Comparison of ENCODE assay signal across 10 mouse cellular contexts in the genomic region with DNA sequence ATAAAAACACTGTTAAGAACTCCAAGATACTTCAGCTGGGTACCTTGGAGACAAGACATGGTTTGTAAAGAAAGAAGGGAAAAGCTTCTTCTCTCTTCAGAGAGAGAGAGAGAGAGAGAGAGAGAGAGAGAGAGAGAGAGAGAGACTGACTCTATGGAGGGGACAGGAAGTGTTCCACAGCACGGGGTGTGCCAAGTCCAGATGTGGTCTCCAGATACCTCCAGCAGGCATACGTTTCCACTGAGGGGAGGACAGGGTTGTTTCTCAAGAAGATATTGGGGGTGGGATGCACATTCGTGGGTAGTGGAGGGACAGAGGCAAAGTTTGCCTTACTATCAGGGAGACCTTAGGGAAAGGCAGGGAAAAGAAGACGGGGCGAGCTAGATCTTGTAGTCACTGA. TPM values are rescaled to one million over a fixed set of nuclear protein-coding genes. Genes with fewer than 3 reads are reported as not detected.
DNase-seq lines count a peak whose midpoint lies in the region; ATAC-seq lines count a peak whose summit lies in the region.
"Had no signal": no experiment of that assay in that cellular context is flagged by ENCODE, and none has a peak within 500 bp of the region (broad histone marks: within the 10 kb centered on the region; RNA-seq: fewer than 3 reads in every experiment).

No protein-coding gene starts in this region.

- no peak overlapping the region for H3K27ac ChIP-seq in midbrain, embryonic 10.5 days (replicated peaks)
- no peak overlapping the region for H3K27ac ChIP-seq in midbrain, embryonic 11.5 days (ENCODE audit: low read depth, low read length)
- H3K27ac ChIP-seq in hindbrain, embryonic 16.5 days (ENCODE audit: low read depth, low read length), result no peak overlapping the region
- H3K27ac ChIP-seq in neural tube, embryonic 13.5 days (replicated peaks), result no peak overlapping the region

- DNase-seq in cerebellum, adult 8-10 months, result peak; percentile 19
- no peak for DNase-seq in cerebellum, postnatal 4 days (ENCODE audit: low spot score in 2 of 2)
- DNase-seq in midbrain, embryonic 10.5 days (ENCODE audit: low spot score), result no peak
- no peak for DNase-seq in midbrain, embryonic 11.5 days (ENCODE audit: low spot score, missing footprints)
- no peak for DNase-seq in testis, postnatal 14 days (ENCODE audit: low spot score)
- no peak for DNase-seq in cerebellum, adult 11-12 months
- DNase-seq: adrenal gland, adult 8-10 months had no signal

- H3K4me3 ChIP-seq in midbrain, embryonic 10.5 days, result 0 out of 2 replicates have a peak overlapping the region, but pooled peaks have one; percentile 79
- H3K4me3 ChIP-seq in midbrain, embryonic 11.5 days (ENCODE audit: low read depth, low read length), result no peak overlapping the region
- H3K4me3 ChIP-seq in hindbrain, embryonic 16.5 days (ENCODE audit: low read length), result no peak overlapping the region
- 0 out of 2 replicates have a peak overlapping the region, but pooled peaks have one; percentile 80 for H3K4me3 ChIP-seq in neural tube, embryonic 13.5 days

- no peak overlapping the region for H3K9ac ChIP-seq in midbrain, embryonic 11.5 days (ENCODE audit: low read length)
- H3K9ac ChIP-seq in hindbrain, embryonic 16.5 days (ENCODE audit: low read depth, low read length), result no peak overlapping the region
- H3K9ac ChIP-seq in neural tube, embryonic 13.5 days, result no peak overlapping the region

- H3K4me2 ChIP-seq in midbrain, embryonic 11.5 days, result no peak overlapping the region
- peak overlapping the region; percentile 85 for H3K4me2 ChIP-seq in hindbrain, embryonic 16.5 days (ENCODE audit: low read length)
- H3K4me2 ChIP-seq in neural tube, embryonic 13.5 days, result peak overlapping the region; percentile 77

- no peaks in the 10 kb centered on the region for H3K36me3 ChIP-seq in midbrain, embryonic 10.5 days
- H3K36me3 ChIP-seq in midbrain, embryonic 11.5 days (ENCODE audit: control insufficient read depth, insufficient read depth, low read length), result no peaks in the 10 kb centered on the region
- H3K36me3 ChIP-seq in hindbrain, embryonic 16.5 days (ENCODE audit: control insufficient read depth, insufficient read depth, low read length), result no peaks in the 10 kb centered on the region
- H3K36me3 ChIP-seq in neural tube, embryonic 13.5 days, result no peaks in the 10 kb centered on the region

- peaks cover 33% of the 10 kb centered on the region for H3K27me3 ChIP-seq in midbrain, embryonic 10.5 days (ENCODE audit: low read depth, poor library complexity, severe bottlenecking)
- peaks cover 7% of the 10 kb centered on the region; the same call in 1 of the 2 replicates for H3K27me3 ChIP-seq in midbrain, embryonic 11.5 days (ENCODE audit: control insufficient read depth, insufficient read depth, low read length)
- peaks cover 3% of the 10 kb centered on the region for H3K27me3 ChIP-seq in hindbrain, embryonic 16.5 days (replicated peaks; ENCODE audit: control insufficient read depth, insufficient read depth, low read length)
- H3K27me3 ChIP-seq in neural tube, embryonic 13.5 days, result peaks cover 4% of the 10 kb centered on the region

- ATAC-seq in midbrain, embryonic 11.5 days (ENCODE audit: low FRiP score), result no peak
- ATAC-seq in hindbrain, embryonic 16.5 days, result no peak
- ATAC-seq in neural tube, embryonic 13.5 days (ENCODE audit: low read depth), result no peak

- H3K9me3 ChIP-seq in midbrain, embryonic 10.5 days (replicated peaks), result no peaks in the 10 kb centered on the region
- H3K9me3 ChIP-seq in midbrain, embryonic 11.5 days (ENCODE audit: control insufficient read depth, low read length), result no peaks in the 10 kb centered on the region
- no peaks in the 10 kb centered on the region for H3K9me3 ChIP-seq in hindbrain, embryonic 16.5 days (ENCODE audit: control insufficient read depth, low read length)
- H3K9me3 ChIP-seq in neural tube, embryonic 13.5 days, result no peaks in the 10 kb centered on the region

- peaks cover 48% of the 10 kb centered on the region for H3K4me1 ChIP-seq in midbrain, embryonic 10.5 days
- peaks cover 18% of the 10 kb centered on the region for H3K4me1 ChIP-seq in midbrain, embryonic 11.5 days (ENCODE audit: control insufficient read depth, insufficient read depth, low read length)
- peaks cover 20% of the 10 kb centered on the region for H3K4me1 ChIP-seq in hindbrain, embryonic 16.5 days (ENCODE audit: control insufficient read depth, insufficient read depth, low read depth, low read length)
- peaks cover 43% of the 10 kb centered on the region for H3K4me1 ChIP-seq in neural tube, embryonic 13.5 days (replicated peaks)

- 58% methylated on average over 5 of the region's 5 CpGs for WGBS in midbrain, embryonic 10.5 days
- 53% methylated on average over 5 of the region's 5 CpGs for WGBS in midbrain, embryonic 11.5 days
- WGBS in hindbrain, embryonic 16.5 days, result 57% methylated on average over 5 of the region's 5 CpGs
- 54% methylated on average over 5 of the region's 5 CpGs for WGBS in neural tube, embryonic 13.5 days

RNA-seq across cellular contexts. Expression of gene Sept8, which starts 0.3 kb away (rescaled TPM):
- 17.3 and 18.0 TPM in 2 replicates for polyA plus RNA-seq in midbrain, embryonic 10.5 days (2016; fragmentation: Nextera tagmentation; extraction: Ambion mirVana)
- 11.6 and 14.9 TPM in 2 replicates for polyA plus RNA-seq in midbrain, embryonic 11.5 days (2014; fragmentation: Nextera tagmentation; extraction: Ambion mirVana)
- polyA plus RNA-seq in hindbrain, embryonic 16.5 days (2015; fragmentation: Nextera tagmentation; extraction: Ambion mirVana), result 23.1 and 23.4 TPM in 2 replicates
- polyA plus RNA-seq in neural tube, embryonic 13.5 days (2015; fragmentation: Nextera tagmentation; extraction: Ambion mirVana), result 21.3 and 24.2 TPM in 2 replicates

RNA-seq across cellular contexts. Expression of gene Sowaha, which starts 38.7 kb away (rescaled TPM):
- polyA plus RNA-seq in midbrain, embryonic 10.5 days (2016; fragmentation: Nextera tagmentation; extraction: Ambion mirVana), result 0.19 and 0.26 TPM in 2 replicates
- 0.05 and 0.15 TPM in 2 replicates for polyA plus RNA-seq in midbrain, embryonic 11.5 days (2014; fragmentation: Nextera tagmentation; extraction: Ambion mirVana)
- polyA plus RNA-seq in hindbrain, embryonic 16.5 days (2015; fragmentation: Nextera tagmentation; extraction: Ambion mirVana), result 1.5 TPM in 2 replicates
- 0.21 and 0.27 TPM in 2 replicates for polyA plus RNA-seq in neural tube, embryonic 13.5 days (2015; fragmentation: Nextera tagmentation; extraction: Ambion mirVana)

RNA-seq across cellular contexts. Expression of gene Gm9945, which starts 38.8 kb away (rescaled TPM):
- polyA plus RNA-seq in midbrain, embryonic 10.5 days (2016; fragmentation: Nextera tagmentation; extraction: Ambion mirVana), result not detected in 2 replicates
- 0.15 TPM in 1 of 2 replicates, not detected in the other for polyA plus RNA-seq in midbrain, embryonic 11.5 days (2014; fragmentation: Nextera tagmentation; extraction: Ambion mirVana)
- 0.34 TPM in 1 of 2 replicates, not detected in the other for polyA plus RNA-seq in hindbrain, embryonic 16.5 days (2015; fragmentation: Nextera tagmentation; extraction: Ambion mirVana)
- polyA plus RNA-seq in neural tube, embryonic 13.5 days (2015; fragmentation: Nextera tagmentation; extraction: Ambion mirVana), result not detected in 2 replicates
- polyA plus RNA-seq: large intestine, adult 2 months had no signal

RNA-seq across cellular contexts. Expression of gene Kif3a, which starts 48.4 kb away (rescaled TPM):
- polyA plus RNA-seq in midbrain, embryonic 10.5 days (2016; fragmentation: Nextera tagmentation; extraction: Ambion mirVana), result 77.3 and 94.6 TPM in 2 replicates
- polyA plus RNA-seq in midbrain, embryonic 11.5 days (2014; fragmentation: Nextera tagmentation; extraction: Ambion mirVana), result 87.9 and 96.4 TPM in 2 replicates
- polyA plus RNA-seq in hindbrain, embryonic 16.5 days (2015; fragmentation: Nextera tagmentation; extraction: Ambion mirVana), result 306 and 352 TPM in 2 replicates
- polyA plus RNA-seq in neural tube, embryonic 13.5 days (2015; fragmentation: Nextera tagmentation; extraction: Ambion mirVana), result 265 and 272 TPM in 2 replicates

RNA-seq across cellular contexts. Expression of gene Gm9837, which starts 48.5 kb away (rescaled TPM):
- not detected in 2 replicates for polyA plus RNA-seq in midbrain, embryonic 10.5 days (2016; fragmentation: Nextera tagmentation; extraction: Ambion mirVana)
- polyA plus RNA-seq in midbrain, embryonic 11.5 days (2014; fragmentation: Nextera tagmentation; extraction: Ambion mirVana), result not detected in 2 replicates
- not detected in 2 replicates for polyA plus RNA-seq in hindbrain, embryonic 16.5 days (2015; fragmentation: Nextera tagmentation; extraction: Ambion mirVana)
- polyA plus RNA-seq in neural tube, embryonic 13.5 days (2015; fragmentation: Nextera tagmentation; extraction: Ambion mirVana), result not detected in 2 replicates
- polyA plus RNA-seq: large intestine, adult 2 months had no signal

Comparison
In these comparisons a context has a peak if more than half of its experiments do, and no peak if none do; other contexts are left out.
1. H3K4me3 ChIP-seq: peak in midbrain, embryonic 10.5 days (single experiment) and neural tube, embryonic 13.5 days (single experiment); none in midbrain, embryonic 11.5 days (single experiment) and hindbrain, embryonic 16.5 days (single experiment).